Mouse (Mus musculus): ENCODE results near the gene Psma7.

- TF ChIP-seq POLR2A (IDR thresholded peaks at IDR 0.05; ENCODE audit: low read depth, low read length) (no peak), CTCF (IDR thresholded peaks at IDR 0.05; ENCODE audit: extremely low read depth, insufficient read length, insufficient replicate concordance, low read depth, low read length) (no peak)
Observed at GRCm38 (mm10) chr2:180010686-180011085, 31.5 kb downstream of the Psma7 start.

Data from small intestine, adult 2 months (tissue).